Mouse (Mus musculus) yolk sac, embryonic 10.5 days (tissue): ENCODE results near the gene Olfr912.

Experiments used
- DNase-seq: peaks from one replicate; pipeline ENCODE4 v3.0.0-alpha.2; 2017; ENCODE audit warnings: low spot score

Olfr912 gene

GRCm38 (mm10) chr9:38579878-38580277 lies at the start of gene Olfr912:
Gene Olfr912, plus strand, starts transcription at chr9:38580178.
- DNase-seq = no peak

DNA sequence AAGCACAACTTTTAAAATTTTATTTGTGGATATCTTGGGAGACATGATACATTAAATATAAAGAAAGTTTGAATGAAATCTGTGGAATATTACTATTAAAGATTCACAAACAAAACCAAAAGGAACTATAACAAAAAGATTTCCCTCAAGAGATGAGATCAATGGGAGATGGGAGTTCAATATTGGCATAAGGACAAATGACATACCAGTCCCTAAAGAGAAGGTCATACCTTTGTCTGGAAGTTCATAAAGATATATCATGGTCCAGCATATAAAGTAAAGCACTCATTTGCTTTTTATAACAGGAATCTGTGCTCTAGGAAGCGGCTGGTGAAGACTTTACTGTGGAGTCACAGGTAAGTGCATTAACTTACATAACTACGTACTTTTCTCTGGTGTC lies 42.4 kb upstream of the Olfr912 start, which contains the start of gene Olfr910:
Gene Olfr910, plus strand, starts transcription at position 301 of the 400 bp plus-strand sequence.
- DNase-seq = no peak

GRCm38 (mm10) chr9:38591056-38591455 lies 11.1 kb downstream of the Olfr912 start:
- no peak for DNase-seq

DNA sequence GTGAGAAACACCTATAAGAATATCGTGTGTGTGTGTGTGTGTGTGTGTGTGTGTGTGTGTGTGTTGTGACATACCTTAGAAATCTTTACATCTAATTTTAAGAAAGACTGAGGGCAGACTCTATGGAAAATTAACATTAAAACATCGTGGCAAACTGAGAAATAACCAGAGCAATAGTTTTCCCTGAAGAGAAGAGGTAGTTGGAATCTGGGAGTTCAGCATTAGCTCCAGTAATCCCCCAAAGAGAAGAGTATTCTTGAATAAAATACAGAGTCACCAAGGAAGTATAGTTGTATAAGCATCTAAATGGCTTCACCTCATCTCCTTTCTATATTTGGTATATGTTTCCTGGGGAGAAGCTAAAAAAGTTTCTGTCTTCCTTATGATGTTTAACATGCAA lies 12.5 kb downstream of the Olfr912 start, which contains the start of gene Olfr913:
Gene Olfr913, plus strand, starts transcription at position 301 of the 400 bp plus-strand sequence.
- no peak for DNase-seq

DNA sequence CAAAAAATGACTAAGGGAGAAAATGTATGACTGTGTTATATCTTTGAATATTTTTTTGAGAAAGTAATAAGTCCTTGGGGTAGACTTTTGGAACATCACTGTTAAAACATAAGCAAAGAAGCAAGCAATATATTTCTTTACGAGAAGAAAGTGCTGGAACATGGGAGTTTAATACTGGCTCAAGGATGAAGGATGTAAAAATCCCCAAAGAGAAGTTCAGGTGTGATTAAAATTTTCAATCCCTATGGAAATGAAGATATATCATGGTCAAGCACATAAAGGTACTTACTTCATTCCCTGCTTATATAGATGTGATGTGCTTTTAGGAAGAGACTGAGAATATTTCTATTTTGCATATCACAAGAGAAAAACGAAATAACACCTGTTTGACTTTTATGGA lies 24.8 kb downstream of the Olfr912 start, which contains the start of gene Olfr914:
Gene Olfr914, plus strand, starts transcription at position 301 of the 400 bp plus-strand sequence.
- no peak for DNase-seq

DNA sequence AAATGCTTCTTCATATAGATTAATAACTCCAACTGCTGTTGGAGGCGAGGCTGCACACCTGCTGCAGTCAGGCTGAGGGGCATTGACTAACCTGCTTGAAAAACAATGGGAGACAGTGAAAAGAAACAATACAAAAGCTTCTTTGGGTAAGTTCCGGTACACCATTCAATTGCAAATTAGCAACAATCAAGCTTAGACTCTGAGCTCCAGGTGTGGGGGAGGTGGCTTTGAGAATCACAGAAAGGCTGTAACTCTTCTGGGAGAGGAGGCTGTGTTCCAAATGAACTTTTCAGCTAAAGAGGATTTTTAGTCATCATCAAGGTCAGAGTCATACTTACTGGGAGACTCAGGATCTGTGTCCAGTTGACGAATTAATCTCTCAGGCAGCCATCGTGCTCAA lies 52.4 kb downstream of the Olfr912 start:
- no peak for DNase-seq
